Mouse (Mus musculus) cerebellum, adult 11 months (tissue): Measurements from ENCODE around the gene Hpcal1.

Experiments
- DNase-seq: peaks from one replicate; pipeline ENCODE4 v3.0.0; 2022

The Hpcal1 gene

DNA sequence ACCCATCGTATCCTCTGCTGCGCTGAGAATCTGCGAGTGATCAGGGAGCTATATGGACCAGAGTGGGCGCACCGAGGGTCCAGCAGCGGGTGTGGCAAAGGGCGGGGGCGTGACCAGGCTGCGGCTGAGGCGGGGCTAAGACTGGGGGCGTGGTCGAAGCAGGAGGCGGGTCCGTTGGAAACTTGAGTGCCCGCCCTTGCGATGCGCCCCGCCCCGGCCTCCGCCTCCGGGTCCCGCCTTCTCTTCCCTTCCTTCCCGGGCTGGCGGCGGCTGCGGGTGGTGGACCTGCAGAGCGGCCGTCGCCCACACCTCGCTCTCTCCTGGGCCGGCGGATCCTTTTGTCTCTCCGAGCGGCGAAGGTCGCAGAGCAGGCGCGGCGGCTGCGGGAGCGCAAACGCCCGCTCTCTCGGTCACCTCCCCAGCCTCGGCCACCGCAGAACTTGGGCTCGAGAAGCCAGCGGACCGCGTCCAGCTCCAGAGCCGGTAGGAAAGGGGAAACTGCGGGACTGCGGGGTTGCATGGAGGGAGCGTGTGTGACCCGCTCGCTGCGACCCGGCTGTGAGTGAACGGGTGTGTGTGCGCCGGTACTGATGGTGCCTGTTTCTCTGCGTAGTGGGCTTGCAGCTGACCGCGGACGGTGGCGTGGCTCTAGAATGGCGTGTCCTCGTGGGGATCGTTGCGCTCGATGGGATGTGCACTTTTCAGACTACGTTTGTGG lies at the start of gene Hpcal1:
TSS of gene Hpcal1 (plus strand) at position 293 of the 718 bp plus-strand sequence.
- DNase-seq: peak; percentile 95

DNA sequence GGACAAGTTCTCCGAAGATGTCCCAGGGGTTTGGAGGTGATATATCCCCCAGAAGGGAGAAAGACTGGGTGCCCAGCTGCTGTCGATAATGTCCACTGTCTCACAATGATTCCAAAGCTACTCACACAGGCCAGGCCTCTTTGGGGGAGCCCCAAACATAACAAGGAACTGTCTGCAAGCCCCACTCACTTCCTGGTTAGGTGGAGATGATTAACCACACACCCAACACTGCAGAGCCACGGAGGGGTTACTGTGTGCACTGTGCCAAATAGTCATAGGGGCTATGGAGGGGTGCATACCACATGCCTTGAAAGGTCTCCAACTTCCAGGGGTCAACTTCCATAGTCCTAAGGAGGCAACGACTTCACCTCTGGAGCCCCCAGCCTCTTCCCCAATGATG lies 49.4 kb upstream of the Hpcal1 start:
- no peak for DNase-seq

DNA sequence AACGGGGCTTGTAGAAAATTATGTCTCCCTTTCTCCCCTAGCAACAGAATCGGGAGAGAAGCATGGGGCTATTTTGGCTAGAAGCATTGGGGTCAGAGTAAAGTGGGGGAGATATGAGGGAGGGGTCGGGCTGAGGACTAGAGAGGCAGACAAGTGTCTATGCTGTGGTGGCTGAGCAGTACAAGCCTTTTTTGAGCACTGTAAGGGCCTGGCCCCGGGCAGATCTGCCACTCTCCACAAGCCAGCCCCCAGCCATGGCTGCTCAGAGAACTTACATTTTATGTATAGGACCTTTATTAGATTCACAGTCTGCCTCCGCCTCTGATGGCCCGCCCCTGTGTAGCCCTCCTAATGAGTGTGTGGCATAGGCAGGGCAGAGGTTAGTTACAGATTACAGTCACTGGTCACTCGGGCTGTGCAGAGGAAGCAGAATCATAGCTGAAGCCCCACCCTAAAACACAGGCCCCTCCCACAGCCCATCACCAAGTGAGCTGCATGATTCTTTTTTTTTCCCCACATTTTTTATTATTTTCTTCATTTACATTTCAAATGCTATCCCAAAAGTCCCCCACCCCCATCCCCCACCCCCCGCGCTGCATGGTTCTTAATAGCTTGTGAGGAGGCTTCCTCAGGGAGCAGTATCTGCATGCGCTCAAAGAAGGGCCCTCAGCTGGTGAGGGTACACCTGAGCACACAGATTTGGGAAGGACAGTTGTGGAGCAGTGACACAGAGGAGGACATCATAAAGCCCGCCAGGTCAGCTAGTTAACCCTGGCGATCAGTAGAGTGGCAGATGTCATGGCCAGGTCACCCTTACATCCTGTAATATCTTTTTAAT lies 46.1 kb upstream of the Hpcal1 start:
- DNase-seq: no peak

DNA sequence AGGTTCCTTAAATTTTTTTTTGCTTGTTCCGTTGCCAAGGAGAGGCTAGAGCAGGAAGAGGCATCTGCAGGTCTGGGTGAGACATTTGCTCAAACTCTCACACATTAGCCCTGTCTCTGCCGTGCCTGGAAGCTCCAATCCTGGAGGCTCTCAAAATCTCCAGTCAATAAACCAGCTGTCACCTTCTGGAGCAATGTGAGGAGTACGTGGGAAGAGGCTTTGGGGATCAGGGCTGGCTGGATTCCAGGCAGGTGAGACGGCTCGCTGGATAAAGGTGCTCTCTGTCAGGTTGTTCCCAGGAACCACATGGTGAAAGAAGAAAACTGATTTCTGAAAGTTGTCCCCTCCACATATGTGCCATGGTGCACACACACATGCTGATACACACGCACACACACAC lies 44.2 kb upstream of the Hpcal1 start:
- no peak for DNase-seq

DNA sequence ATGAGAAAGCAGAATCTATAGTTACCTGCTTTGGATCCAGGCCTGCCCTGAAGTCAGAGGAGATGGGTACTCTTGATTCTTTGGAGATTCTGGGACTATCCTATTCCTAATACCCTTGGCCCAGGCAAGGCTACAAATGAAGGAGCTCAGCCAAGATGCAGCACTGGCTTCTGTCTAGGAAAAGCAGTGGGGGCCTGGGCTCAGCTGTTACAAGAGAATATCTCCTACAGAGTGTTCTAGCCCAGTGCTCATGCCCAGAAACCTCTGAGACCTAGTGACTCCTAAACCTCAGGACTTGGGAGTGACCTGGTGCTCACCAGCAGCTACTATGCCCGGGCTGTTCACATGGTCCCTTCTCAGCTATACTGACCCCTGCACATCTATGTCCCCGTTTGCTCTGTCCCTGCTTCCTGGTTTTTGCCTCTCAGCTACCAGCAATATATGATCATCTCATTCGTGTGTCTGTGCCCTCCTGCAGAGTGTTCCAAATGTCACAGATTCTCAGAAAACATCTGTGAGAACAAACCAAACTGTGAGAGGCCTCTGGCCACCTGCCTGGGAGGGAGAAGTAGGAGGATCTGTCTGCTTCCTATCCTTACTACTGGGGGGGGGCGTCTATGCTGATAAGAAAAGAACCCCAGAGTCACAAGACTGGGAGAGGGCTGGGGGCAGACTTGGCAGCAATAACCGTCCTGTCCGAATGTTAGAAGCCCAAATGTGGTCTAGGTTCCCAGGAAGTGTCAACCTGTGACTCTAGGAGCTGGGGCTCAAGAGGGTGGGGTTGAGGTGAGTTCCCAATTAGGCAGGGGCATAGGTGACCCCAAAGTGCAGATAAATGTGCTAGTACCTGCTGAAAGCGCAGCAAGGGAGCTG lies 39.2 kb upstream of the Hpcal1 start:
- DNase-seq: peak; percentile 25

DNA sequence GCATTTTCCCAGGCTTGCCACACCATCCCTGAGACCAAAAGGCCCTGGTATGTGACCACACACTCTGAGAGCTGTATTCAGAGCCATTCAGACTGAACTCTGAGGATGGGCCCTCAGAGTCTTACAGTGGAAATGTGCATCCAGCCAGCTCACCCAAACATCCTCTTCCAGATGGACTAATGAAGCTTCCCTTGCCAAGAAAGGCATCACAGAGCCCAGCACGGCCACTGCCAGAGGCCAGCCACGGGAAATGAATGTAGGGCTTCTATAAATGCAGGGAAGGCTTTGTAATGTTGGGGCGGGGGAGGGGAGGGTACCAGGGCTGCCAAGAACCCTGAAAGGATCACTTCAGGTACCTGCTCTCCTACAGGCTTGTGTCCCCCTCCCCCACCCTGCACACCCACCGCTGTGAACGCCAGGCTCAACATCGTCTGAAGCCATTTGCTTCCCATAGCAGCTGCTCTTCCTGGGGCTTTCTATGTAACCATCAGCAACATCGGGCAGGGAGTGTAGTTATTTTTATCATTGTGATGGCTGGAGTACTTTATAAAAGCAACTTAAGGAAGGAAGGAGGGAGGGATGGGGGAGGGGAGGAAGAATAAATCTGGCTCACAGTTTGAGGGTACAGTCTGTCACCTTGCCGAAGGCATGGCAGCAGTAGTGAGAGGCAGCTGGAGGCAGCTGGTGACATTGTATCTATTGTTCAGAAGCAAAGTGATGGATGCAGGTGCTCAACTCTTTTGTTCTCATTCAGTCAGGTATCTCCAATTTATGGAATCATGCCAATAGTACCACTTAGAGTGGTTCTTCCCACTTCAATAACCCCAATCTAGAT lies 38.2 kb upstream of the Hpcal1 start:
- DNase-seq: peak; percentile 27

DNA sequence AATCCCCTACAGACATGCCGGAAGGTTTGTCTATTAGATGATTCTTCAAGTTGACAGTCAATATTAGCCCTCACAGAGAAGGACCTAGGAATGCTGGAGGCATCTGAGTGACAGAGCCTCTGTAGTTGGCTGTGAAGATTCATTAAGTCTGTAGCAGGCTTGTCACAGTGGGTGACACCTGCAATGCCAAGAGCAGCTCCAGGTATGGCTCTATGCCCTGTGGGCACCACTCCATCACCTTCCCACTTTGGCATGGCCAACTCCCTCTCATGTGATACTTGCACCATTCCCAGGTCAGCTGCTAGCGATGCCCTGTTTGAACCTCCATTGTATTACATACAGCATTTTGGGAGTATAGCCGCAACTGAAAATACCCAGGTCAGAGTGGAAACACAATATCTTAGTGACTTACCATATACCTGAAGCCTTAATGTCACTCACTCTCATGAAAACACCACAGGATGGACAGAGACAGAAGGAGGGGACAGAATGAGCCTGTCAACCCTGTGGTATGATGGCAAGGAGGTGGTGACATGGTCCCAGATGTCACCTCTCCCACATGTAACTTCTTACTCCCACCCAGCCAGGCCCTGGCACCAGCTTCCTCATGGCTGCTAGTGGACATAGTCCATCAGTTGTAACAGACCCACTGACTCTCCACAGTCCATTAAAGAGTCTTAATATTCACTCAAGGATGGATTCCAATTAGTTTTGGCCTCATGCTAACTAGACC lies 37.4 kb upstream of the Hpcal1 start:
- peak; percentile 95 for DNase-seq

DNA sequence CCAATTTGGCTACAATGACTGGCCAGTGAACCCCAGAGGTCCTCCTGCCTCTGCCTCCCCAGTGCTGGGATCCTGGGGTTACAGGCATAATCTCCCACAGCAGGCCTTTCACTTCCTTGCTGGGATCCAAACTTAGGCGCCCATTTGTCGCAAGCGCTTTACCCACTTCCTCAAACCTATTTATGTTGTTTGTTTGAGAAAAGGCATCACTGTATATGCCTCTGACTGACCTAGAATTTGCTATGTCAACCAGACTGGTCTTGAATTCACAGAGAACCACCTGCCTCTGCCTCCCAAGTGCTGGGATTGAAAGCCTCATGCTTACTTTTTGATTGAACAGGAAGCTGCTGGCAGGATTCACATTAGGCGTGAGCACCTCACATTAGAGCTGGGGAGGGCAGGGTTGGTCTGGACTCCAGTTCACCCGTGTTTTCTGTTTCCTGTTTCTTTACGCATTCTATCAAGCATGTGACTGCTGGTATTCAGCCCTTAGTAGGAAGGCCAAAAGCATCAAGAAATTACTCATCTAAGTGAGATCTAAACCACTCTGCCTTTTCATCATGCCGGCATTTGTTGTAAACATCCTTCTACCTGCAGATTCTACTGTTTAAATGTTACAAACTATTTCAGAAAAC lies 33.0 kb upstream of the Hpcal1 start:
- DNase-seq: no peak

DNA sequence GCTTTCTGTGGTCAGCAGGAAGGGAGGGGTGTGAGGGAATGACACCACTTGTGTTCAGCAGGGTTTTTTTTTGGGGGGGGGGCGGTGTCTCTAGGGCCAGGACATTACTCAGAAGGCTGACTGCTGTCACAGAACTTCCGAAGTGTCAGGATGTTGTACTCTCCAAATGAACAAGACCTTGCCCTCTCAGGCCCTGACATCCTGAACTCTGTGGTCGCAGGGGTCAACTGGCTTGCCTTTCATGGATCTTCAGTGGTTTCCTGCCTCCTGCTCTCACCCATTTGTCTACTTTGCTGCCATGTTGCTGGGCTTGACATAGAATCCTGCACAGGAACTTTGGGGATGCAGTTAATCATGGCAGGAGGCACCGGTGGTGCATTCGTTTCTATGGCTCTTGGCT lies 32.1 kb upstream of the Hpcal1 start:
- DNase-seq: no peak

DNA sequence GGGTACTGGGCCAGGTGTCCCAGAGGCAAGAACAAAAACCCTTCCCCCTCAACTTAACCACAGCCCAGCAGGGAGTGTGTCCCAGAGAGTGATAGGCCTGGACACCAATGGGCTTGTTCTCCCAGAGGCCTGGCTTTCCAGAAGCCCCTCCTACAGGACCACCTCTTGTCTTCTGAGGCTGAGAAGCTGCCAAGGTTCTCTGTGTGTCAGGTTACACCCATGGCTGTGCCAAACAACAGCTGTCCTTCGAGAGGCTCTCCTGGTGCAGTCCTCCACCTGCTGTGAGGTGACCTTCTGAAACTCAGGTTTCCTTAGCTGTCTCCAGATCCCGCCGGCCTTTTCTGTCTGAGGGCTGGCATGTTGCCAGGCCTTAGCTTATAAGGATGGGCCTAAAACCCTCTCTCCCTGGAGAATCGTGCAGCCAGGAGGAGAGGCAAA lies 29.2 kb upstream of the Hpcal1 start:
- DNase-seq: peak; percentile 41

DNA sequence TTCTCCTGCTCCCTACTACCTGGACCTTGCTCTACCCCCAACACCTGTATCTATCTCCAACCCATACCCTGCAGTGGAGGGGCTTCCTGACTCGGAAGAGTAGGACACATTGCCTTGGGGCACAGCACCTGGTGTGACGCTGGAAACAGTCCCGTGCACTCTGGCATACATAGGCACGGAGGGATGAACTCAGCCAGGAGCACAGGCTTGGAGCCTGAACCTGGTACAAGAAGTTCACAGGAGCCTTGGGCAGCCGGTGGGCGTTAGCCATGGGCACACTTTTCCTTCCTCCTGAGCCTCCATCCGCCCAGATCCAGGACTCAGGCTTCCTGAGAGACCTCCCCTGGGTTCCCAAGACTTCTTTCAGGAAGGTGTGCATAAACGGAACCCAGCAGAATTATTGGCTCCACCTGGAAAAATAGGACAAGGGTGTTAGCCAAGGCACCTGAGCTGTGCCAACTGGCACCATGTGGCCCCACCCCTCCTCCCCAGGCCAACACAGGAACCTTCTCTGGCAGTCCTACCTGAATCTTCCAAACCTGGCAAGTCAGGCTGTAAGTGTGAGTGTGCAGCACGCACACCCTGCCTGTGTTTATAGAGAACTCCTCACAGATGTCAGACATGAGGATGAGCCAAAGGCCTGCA lies 26.5 kb upstream of the Hpcal1 start:
- DNase-seq: peak; percentile 83

DNA sequence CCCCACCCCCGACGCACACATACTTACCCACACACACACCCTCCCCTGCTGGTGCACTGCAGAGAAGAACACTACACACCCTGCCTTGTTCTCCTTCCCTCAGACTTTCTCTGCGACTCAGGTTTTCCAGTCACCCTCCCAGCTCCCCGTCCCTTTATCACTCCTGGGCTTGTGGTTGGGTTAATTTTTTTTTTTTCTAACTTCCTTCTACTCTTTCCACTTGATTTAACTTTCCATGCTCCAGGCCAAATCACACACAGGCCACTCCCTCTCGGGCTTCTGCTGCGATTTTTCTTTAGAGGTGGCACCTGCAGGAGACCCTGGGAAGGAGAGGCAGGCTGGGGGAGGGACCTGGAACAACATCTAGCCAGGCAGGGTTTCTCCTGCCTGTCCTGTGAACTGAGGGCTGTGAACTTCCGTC lies 24.7 kb upstream of the Hpcal1 start:
- DNase-seq: no peak

DNA sequence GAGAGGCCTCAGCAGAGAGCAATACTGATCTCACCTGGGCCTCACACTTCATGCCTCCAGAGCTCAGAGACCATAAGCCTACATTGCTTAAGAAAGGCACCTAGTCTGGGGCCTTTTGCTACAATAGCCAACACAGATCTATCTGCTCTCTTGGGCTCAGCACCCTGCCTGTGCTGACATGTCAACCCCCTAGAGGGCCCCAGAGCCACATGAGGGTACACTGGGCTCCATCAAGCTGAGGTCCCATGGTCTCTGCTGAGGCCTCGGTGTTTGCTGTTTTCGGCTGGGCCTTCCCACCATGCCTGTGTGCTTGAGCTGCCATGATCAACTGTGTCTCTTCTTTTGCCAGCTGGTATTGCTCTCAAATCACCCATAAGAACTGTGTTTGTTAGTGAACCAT lies 24.0 kb upstream of the Hpcal1 start:
- DNase-seq: no peak

DNA sequence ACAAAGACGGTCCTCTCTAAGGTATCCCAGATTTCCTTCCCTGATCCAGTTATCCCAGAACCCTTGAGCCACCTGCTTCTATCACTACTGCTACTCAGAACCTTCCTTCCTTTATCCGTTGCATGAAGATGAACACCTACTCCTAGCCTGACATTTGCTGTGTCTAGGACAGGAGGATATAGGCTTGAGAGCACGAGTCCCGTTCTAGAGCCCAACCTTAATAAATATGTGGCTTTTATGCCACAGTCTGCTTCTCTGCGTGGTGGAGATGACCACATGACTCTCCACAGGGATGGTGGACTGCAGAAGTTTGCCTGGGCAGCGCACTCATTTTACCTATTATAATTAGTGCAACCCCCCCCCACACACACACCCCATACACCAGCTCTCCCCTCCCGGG lies 16.9 kb upstream of the Hpcal1 start:
- no peak for DNase-seq

DNA sequence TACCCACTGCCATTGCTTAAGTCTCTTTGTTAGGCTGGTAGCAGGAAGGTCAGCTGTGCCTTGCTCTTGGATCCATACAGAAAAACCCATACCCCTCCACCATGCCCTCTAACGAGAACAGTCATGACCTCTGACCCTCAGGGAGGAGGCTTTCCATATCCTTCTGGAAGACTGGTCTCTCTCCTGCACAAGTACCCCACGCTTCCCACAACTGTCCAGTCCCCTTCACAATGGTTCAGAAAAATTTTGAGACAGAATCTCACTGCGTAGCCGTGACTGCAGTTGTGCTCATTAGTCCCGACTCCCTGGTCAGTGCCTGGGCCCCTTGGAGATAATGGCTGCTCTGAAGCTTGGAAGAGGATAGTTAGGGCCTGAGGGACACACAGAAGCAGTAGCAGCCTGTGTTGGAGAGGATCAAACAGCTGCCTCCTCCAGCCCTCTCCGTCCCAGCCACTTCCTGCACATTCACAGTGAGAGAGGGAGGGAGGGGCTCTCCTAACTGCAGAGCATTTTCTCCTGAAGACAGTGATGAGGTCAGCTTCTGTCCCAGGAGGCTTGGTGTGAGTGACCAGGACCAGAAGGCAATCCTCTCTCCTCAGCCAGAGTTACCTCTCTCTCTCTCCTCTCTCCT lies 16.4 kb upstream of the Hpcal1 start:
- DNase-seq: no peak

DNA sequence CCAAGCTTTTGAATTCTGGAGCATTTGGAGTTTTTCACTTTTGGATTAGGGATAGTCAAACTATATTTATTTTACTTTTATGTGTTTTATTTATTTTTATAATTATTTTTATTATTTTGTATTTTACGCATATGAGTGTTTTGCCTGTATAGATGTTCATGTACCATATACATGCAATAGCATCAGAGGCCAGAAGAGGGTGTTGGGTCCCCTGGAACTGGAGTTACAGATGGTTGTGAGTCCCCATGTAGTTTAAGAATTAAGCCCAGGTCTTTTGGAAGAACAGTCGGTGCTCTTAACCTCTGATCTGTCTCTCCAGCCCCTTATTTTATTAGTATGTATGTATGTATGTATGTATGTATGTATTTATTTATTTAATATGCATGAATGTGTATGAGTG lies 12.9 kb upstream of the Hpcal1 start:
- no peak for DNase-seq

DNA sequence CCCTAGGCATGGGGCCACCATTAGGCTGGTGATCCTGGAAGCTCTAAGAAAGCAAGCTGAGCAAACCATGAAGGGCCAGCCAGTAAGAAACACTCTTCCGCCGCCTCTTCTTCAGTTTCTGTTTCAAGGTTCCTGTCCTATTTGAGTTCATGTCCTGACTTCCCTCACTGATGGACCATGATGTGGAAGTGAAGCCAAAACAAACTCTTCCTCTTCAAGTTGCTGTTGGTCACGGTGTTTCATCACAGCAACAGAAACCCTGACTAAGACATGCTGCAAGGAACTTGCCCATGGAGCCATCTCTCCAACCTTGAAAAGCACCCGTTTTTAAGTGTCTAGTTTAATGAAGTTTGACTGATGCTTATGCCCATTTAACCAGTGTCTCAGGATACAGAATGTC lies 11.1 kb upstream of the Hpcal1 start:
- DNase-seq: no peak

DNA sequence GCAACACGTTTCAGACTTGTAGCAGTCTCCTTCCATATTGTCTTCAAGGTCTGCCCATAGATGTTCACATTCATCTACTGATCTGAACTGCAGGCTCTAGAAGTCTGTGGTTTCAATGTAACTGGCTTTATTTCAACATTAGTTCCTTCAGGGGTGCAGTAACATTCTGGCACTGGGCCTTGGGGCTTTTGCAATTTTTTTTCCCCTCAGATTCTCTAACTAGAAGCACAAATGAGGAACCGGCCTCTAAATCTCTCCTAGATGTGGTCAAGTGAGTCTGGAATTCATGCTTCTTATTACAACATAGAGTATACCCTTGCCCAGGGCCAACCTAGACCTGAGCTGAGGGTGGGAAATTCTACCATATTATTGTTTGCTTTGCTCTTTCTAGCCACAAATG lies 8.5 kb upstream of the Hpcal1 start:
- no peak for DNase-seq

DNA sequence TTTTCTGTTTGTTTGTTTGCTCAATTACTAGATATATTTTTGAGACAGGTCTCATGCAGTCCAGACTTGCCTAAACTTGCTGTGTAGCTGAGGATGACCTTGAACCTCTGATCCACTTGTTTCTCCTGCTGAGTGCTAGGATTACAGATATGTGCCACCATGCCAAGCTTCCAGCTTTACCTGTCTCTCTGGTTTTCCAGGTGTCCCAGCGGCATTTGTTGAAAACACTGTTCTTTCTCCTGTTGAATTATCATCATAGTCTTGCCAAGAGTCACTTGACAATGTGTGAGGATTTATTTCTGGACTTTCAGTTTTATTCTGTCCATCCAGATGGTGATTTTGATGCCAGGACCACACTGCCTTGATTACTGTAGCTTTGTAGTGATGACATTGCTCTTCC lies 6.3 kb upstream of the Hpcal1 start:
- no peak for DNase-seq

DNA sequence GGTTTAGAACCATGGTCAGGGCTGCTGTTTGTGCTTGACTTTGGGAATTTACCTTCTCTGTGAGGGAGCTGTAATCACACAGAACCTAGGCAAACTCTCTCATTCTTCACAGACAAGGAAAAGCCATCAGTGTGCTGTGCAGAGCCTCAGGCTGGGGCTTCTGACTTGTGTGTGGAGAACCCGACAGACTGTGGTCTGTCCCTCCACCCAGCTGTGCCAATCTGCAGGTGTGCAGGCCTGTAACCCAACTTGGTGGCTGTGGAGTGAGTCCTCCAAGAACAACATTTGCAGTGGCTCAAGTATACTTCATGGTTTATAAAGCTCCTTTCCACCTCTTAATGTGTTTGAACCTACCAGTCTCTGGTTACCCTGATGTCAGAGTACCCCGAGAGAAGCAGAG lies 4.5 kb upstream of the Hpcal1 start:
- no peak for DNase-seq
